Mouse (Mus musculus) MEL (cell line): ENCODE measurements around the gene Thsd4.

Experiments
- CHD2 ChIP-seq: IDR thresholded peaks from 2 replicates; pipeline ENCODE4 v1.6.1; 2011; ENCODE audit warnings: low read length, improper control_type of control experiment
- CTCF ChIP-seq, 3 experiments: IDR thresholded peaks in 2 of 3; conservative IDR thresholded peaks in 1 of 3; 2 replicates each; pipeline ENCODE4 v1.5.1; 2011 to 2012; ENCODE audit warnings: low read length in 3 of 3, low read depth in 2 of 3, mild to moderate bottlenecking in 2 of 3, improper control_type of control experiment in 1 of 3, inconsistent platforms in 1 of 3, mixed read lengths in 1 of 3, moderate library complexity in 1 of 3; ENCODE audit not compliant: control insufficient read depth in 1 of 3, insufficient read depth in 1 of 3, poor library complexity in 1 of 3, severe bottlenecking in 1 of 3
- EP300 ChIP-seq, 2 experiments: IDR thresholded peaks; 2 replicates each; pipeline ENCODE4 v1.6.1; 2011; ENCODE audit warnings: improper control_type of control experiment in 2 of 2, low read length in 2 of 2, low read depth in 1 of 2, mild to moderate bottlenecking in 1 of 2
- ETS1 ChIP-seq: IDR thresholded peaks from 2 replicates; pipeline ENCODE4 v1.6.1; 2012; ENCODE audit warnings: low read depth, mild to moderate bottlenecking, inconsistent platforms, low read length, improper control_type of control experiment, moderate library complexity
- HCFC1 ChIP-seq: IDR thresholded peaks from 2 replicates; pipeline ENCODE4 v1.6.1; 2012; ENCODE audit warnings: low read depth, mild to moderate bottlenecking, inconsistent platforms, low read length, improper control_type of control experiment, moderate library complexity
- MAFK ChIP-seq: IDR thresholded peaks from 2 replicates; pipeline ENCODE4 v1.6.1; 2011; ENCODE audit warnings: low read depth, mild to moderate bottlenecking, low read length, improper control_type of control experiment, borderline replicate concordance
- MXI1 ChIP-seq: IDR thresholded peaks from 2 replicates; pipeline ENCODE4 v1.6.1; 2011; ENCODE audit warnings: mild to moderate bottlenecking, low read depth, low read length, improper control_type of control experiment
- POLR2A ChIP-seq, 2 experiments: IDR thresholded peaks; 2 replicates each; pipeline ENCODE4 v1.6.1; 2011 to 2012; ENCODE audit warnings: low read length in 2 of 2, mild to moderate bottlenecking in 2 of 2, control low read depth in 1 of 2, improper control_type of control experiment in 1 of 2, low read depth in 1 of 2, moderate library complexity in 1 of 2; ENCODE audit not compliant: control insufficient read depth in 1 of 2, insufficient read depth in 1 of 2, poor library complexity in 1 of 2
- POLR2AphosphoS5 ChIP-seq: IDR thresholded peaks from 2 replicates; pipeline ENCODE4 v1.6.1; 2012; ENCODE audit warnings: low read depth, borderline replicate concordance, mild to moderate bottlenecking, inconsistent platforms, low read length, moderate library complexity, mixed read lengths
- SIN3A ChIP-seq: IDR thresholded peaks from 2 replicates; pipeline ENCODE4 v1.6.1; 2012; ENCODE audit warnings: low read length, improper control_type of control experiment, inconsistent platforms
- TAL1 ChIP-seq: IDR thresholded peaks from 2 replicates; pipeline ENCODE4 v1.6.1; 2012; ENCODE audit warnings: mild to moderate bottlenecking, inconsistent platforms, low read length, moderate library complexity, mixed read lengths
- TCF12 ChIP-seq: IDR thresholded peaks from 2 replicates; pipeline ENCODE4 v1.6.1; 2014; ENCODE audit warnings: low read depth, mild to moderate bottlenecking, inconsistent platforms, low read length, improper control_type of control experiment, moderate library complexity
- ZC3H11A ChIP-seq: IDR thresholded peaks from 2 replicates; pipeline ENCODE4 v1.6.1; 2012; ENCODE audit warnings: low read depth, mild to moderate bottlenecking, inconsistent platforms, low read length, improper control_type of control experiment

- no peak for TF ChIP-seq EP300 (IDR thresholded peaks at IDR 0.05; ENCODE audit: low read depth in 1 of 2, low read length in 2 of 2)
- TF ChIP-seq ETS1: no peak
- TF ChIP-seq ZC3H11A: no peak
- no peak for TF ChIP-seq CTCF (IDR thresholded peaks at IDR 0.05 in 2 of 3, conservative IDR thresholded peaks at IDR 0.05 in 1 of 3; ENCODE audit: control insufficient read depth in 1 of 3, insufficient read depth in 1 of 3, low read depth in 2 of 3, low read length in 3 of 3, poor library complexity in 1 of 3, severe bottlenecking in 1 of 3)
- no peak for TF ChIP-seq TAL1
- no peak for TF ChIP-seq SIN3A
- TF ChIP-seq HCFC1: no peak
- TF ChIP-seq POLR2AphosphoS5: no peak
- TF ChIP-seq CHD2: no peak
- TF ChIP-seq POLR2A (IDR thresholded peaks at IDR 0.05; ENCODE audit: control insufficient read depth in 1 of 2, insufficient read depth in 1 of 2, low read depth in 1 of 2, low read length in 2 of 2, poor library complexity in 1 of 2): no peak
- TF ChIP-seq MXI1: no peak
- no peak for TF ChIP-seq MAFK
- TF ChIP-seq TCF12: no peak
Observed at GRCm38 (mm10) chr9:60010285-60010684, 511.6 kb downstream of the Thsd4 start.
